Mouse (Mus musculus): ENCODE measurements at regions not wholly inside any gene's neighbourhood (a gene's known extent, or its start where the extent isn't known, plus 50 kb on each side); places are given as distances from the start of the nearest gene placed in this dataset.
"Not testable (repeated sequence)": the region's sequence is repeated elsewhere in the genome, so short reads cannot be mapped to it uniquely, and the experiment has no call there.

DNA sequence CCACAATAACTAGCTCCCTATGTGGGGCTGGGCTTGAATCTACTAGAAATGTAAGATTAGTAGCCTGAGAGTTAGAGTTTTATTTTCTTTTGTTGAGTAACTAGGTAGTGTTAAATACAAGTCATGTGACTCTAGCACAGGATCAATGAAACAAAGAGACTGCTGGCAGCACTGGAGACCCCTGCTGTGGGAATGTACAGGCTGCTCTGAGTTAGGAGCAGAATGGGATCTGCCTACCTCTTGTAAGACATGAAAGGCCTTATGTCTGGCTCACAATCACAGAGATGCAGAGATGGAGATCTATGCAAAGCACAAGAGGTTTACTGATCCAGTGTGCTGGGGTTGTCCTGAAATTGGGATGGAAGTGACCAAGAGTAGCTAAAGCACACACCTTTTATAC, 193.9 kb upstream of the Kcnmb2 start:
- DNase-seq (ENCODE audit: low spot score) = not testable (repeated sequence)

DNA sequence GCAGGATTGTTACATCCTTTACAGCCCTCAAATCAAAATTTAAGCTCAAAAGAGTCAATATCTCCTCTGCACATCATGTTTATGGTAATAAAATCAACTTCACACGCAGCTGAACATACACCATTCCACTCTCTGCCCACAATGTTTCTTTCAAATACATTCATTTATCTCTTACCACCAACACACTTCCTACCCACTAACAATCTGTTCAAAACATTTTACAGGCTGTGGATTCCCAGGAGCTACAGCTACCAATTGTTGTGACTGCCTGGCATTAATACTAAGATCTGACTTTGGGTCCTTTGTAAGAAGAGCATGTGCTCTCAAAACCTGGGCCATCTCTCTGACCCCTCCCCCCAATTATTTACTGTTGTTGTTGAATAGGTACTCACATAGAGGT, 161.0 kb upstream of the Kcnmb2 start:
- no peak for DNase-seq (ENCODE audit: low spot score)

DNA sequence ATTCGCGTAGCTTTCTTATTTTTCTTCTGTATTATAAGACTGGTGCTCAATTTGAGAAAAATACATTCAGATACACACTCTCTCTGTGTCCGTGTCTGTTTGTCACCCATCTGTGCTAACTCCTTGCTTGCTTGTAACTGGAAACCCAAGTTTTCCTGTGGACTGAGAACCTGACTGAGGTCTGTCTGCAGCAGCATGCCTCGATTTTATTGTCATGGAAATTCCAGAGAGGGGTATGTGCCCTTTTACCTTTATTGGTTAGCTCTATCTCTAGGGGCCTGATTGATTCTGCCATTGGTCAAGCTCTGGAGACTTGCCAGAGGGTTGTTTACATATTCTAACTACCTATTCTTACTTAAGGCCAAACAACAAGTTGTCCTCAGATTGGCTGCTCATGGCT, 146.4 kb upstream of the Kcnmb2 start:
- no peak for DNase-seq (ENCODE audit: low spot score)

DNA sequence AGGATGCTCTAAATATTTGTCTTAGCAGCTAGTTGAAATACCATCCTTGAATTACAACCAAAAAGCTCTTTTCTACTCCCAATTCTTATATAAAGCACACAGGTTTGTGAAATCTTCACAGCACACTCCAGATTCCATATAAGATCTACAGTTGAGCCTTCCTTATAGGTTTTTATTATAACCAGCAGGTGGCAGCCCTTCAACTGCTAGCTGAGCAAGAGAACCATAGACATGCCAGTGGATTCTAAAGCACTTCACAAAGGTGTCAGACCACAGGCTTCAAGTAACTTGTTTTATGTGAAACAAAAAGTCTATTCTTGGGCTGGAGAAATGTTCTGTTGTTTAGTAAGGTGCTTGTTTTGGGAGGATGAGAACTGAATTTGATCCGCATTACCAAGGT, 133.1 kb upstream of the Kcnmb2 start:
- DNase-seq (ENCODE audit: low spot score) = peak; percentile 60

DNA sequence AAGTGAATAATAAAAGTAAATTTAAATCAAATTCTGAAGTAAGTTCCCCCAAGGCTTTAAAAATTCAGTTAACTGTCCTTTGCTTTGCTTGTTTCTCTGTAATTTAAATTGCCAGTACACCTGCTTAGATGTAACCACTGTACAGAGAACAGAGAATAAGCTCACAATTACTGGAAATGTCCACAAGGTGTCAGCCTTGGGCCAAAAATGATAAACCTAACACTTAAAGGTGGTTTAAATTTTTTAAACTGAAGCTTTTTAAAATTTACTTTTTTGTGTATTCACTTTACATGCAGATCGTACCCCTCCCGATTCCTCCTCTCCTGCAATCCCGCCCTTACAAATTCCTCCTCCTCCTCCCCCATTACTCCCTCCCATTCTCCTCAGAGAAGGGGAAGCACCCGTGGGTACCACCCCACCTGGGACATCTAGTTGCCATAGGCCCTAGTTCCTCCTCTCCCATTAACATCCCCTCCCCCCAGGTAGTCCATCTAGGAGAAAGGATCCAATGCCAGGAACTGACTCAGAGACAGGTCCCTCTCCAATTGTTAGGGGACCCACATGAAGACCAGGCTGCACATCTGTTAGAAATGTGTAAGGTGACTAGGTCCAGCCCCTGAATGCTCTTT, 111.9 kb upstream of the Kcnmb2 start:
- peak; percentile 76 for DNase-seq (ENCODE audit: low spot score)

DNA sequence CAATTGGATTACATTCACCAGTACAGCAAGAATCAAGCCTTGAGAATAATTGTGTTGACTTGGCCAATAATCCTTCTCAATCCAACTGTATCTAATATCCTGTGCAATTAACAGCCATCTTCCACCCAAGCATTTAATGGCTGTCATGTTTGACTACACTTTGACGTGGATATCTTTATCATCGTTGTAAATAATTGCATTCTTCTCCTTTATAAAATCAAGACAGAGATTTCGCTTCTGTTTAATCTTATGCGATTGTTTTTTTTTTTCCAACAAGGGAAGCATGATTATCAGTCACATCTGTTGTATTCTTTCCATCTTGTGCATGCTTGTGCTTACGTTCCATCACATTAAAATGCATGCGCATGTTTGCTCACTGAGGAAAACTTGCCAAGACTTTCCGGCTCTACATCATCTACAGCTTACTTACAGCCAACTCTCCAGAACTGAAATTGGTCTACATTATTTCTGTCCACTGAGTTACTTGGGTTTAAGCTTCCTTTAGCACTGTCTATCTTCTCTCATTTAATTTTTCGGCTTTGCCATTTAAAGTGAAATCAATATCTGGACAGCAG, 108.8 kb upstream of the Kcnmb2 start:
- no peak for DNase-seq (ENCODE audit: low spot score)

DNA sequence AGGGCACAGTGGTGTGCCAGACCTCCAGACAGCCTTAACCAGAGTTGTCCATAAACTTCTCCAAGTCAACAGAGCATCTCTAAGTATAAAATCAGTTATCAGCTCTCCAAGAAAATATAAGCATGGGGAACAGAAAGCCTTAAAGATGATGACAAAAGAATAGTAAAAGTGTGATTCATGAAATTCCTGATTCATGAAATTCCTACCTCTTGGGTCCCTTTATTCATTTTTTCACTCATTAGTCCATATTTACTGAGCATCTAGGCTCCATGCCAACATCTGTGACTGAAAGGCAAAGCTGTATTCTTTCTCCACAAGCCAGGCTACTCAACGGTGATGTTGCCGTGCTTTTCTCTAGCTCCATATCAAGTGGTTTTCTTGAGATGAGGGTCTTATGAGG, 105.7 kb upstream of the Kcnmb2 start:
- no peak for DNase-seq (ENCODE audit: low spot score)

DNA sequence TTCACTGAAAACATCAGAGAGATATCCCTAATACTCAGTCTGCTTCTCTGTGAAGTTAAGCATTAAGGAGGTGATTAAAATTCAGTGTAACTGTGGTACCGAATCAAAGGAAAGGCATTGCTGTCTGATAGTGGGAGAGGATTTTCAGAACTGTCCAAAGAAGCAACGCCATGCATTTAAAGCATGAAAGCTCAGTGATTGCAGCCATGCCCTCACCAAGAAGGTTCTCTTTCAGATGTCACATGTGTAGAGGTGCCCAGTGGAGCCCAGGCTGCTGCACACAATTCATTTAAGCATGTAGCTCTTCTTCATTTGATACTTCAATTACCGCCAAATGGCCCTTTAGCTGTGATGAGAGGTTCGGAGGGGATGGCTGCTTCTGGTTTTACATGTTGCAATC, 103.1 kb upstream of the Kcnmb2 start:
- DNase-seq (ENCODE audit: low spot score) = no peak

DNA sequence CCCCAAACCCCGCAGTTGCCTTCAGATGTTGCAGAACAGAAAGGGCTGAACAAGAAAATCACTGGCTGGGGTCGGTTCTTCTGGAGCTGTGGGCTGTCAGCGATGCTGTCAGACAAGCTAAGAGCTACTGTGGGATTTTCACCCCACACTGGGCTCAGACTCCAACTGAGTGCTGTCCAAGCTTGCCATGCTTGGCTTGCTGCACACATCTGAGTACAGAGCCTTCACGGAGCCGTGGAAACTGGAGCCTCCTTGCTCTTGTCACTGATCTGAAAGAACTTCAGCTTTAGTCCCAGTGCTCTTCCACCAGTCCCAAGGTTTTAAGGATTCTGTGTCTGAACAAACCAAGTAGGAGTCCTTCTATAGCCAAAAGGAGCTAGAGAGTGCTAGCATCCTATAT, 98.3 kb upstream of the Kcnmb2 start:
- peak; percentile 19 for DNase-seq (ENCODE audit: low spot score)

DNA sequence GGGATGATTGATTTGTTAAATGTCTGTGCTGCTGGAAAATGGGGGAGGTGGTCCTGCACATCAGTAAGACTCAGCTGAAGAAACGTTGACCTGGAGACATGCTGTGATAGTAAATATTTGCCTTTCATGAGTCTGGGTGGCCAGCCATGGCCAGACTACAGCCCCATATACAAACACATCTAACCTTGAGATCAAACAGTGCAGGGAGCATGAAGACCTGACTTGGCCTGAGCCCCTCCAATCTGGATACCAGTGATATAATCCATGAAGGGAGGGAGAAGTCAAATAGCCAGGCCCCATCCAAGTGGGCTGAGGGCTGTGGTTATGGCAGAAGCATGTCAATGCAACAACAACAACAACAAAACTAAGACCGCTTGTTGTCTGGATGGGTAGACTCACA, 94.6 kb upstream of the Kcnmb2 start:
- DNase-seq (ENCODE audit: low spot score) = no peak

DNA sequence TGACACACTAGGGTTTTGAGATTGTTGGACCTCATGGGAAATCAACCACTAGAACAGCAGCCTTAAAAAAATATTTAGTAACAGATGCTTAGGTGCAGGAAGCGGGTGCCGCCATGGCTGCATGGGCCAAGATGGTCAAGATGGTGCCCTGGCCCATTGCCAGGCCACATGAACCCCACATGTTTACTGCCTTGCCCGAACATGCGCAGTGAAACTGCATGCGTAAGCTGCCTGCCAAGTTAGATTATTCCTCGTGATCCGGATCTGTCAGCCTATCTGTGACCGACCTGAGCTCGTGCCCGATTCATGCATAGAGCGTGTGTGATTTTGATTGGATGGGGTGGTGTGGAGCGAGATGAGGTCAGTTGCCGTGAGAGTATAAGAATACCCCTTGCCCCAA, 93.2 kb upstream of the Kcnmb2 start:
- not testable (repeated sequence) for DNase-seq (ENCODE audit: low spot score)

DNA sequence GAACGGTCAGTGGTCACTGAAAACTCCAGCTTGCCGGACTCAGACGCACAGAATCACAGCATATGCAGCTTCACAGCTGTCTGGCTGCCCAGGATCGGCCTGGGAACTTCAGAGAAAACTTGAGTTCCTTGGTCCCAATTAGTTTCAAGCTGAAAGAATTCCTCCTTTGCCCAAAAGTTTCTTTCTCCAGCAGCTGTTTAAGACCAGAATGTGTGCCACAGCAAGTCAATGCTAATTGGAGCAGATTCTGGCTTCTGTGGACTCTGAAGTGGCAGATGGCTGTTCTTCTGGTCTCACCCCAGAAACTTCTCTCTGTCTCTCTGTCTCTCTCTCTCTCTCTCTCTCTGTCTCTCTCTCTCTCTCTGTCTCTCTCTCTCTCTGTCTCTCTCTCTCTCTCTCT, 91.1 kb upstream of the Kcnmb2 start:
- no peak for DNase-seq (ENCODE audit: low spot score)

DNA sequence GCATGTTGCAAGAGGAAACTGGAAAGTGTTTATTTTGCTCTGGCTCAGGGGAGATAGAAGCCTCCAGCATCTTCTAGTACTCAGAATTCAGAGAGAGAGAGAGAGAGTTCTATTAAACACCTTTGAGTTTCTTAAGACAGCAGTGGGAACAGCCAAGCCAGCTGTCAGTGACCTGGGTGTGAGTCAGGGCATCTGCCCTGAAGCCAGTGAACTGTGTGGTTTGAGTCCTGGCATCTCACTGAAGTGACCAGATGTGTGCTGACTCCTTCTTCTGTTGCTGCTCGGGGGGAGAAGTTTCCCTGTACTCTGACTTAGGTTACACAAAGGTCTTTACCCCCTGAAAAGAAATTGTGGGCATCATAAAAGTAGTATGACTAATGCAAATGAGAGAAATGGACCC, 70.4 kb upstream of the Kcnmb2 start:
- no peak for DNase-seq (ENCODE audit: low spot score)

DNA sequence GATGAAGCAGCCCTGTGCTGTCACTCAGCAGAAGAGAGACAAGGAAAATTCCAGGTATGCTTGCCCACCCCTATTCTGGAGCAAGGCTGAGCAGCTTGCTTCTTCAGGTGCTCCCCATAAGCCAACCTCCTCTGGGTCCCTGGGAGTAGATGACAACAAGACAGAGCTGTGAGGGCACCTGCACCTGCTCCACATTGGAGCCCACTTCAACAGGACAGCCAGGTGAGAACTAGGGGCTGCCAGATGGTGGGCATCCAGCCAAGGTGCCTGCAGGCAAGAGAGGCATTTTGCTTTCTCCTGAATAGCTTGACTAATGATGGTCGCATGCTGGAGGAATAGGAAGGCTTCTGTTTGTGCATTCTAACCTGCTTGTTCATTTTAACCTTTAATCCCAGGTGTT, 61.1 kb upstream of the Kcnmb2 start:
- no peak for DNase-seq (ENCODE audit: low spot score)

DNA sequence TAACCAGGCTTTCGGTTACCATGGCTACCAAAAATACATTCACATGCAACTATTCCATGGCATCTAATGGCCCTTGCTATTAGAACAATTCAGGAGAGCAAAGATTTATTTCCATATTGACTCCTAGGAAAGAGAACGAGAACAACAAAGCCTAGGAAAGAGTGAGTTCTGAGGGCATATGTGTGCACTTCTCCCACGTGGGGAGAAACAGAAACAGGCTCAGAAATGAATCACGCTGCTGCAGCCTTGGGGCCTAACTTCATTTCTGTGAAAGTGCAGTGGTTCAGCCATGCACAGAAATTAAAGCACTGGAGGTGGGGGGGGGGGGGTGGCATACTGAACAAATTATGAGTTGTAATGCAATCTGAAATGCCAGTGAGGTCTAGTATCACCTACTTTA, 55.2 kb upstream of the Kcnmb2 start:
- DNase-seq (ENCODE audit: low spot score) = no peak
